Mouse (Mus musculus): ENCODE measurements around the gene Tnrc18.

DNA sequence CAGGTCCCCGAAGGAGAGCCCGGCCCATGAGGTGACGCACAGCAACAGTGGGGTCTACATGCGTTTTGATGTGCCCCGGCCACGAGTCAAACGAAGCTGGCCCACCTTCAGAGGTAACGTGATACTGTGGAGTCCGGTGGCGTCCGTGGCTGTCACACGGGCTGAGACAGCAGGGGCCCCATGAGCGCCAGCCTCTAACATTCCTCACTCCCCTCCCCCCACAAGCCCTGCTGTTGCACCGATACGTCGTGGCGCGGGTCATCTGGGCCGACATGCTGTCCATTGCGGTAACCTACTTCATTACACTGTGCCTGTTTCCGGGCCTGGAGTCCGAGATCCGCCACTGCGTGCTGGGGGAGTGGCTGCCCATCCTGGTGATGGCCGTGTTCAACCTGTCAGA is 99.0 kb downstream of the Tnrc18 start:
- TF ChIP-seq TAL1 (IDR thresholded peaks at IDR 0.05; ENCODE audit: low read length): no peak
- TF ChIP-seq GATA1 (IDR thresholded peaks at IDR 0.05; ENCODE audit: low read length): no peak

Data from erythroblast, embryonic 14.5 days (primary cell).